Mouse (Mus musculus) ES-Bruce4 (cell line): ENCODE measurements around the gene Dus2. TPM values are rescaled to one million over a fixed set of nuclear protein-coding genes. Genes with fewer than 3 reads are reported as not detected.
"Not testable (repeated sequence)": the region's sequence is repeated elsewhere in the genome, so short reads cannot be mapped to it uniquely, and the experiment has no call there.

ENCODE experiments used
- H3K27ac ChIP-seq: 2 replicates; pipeline ENCODE4 v1.5.1; 2012; ENCODE audit warnings: low read length, inconsistent platforms; ENCODE audit not compliant: insufficient read depth
- H3K27me3 ChIP-seq: 2 replicates; pipeline ENCODE4 v1.6.1; 2012; ENCODE audit warnings: mild to moderate bottlenecking, low read length, inconsistent platforms; ENCODE audit not compliant: control insufficient read depth, poor library complexity, insufficient read depth, severe bottlenecking
- H3K36me3 ChIP-seq: 2 replicates; pipeline ENCODE4 v1.6.1; 2012; ENCODE audit warnings: inconsistent platforms, mild to moderate bottlenecking, low read length, moderate library complexity; ENCODE audit not compliant: control insufficient read depth, poor library complexity, insufficient read depth, severe bottlenecking
- H3K4me1 ChIP-seq: one replicate; pipeline ENCODE4 v1.8.1; 2011; ENCODE audit warnings: low read length; ENCODE audit not compliant: control insufficient read depth, insufficient read depth
- H3K4me3 ChIP-seq: 2 replicates; pipeline ENCODE4 v1.5.1; 2011; ENCODE audit warnings: low read depth, mild to moderate bottlenecking, low read length
- H3K9ac ChIP-seq: 2 replicates; pipeline ENCODE4 v1.6.1; 2012; ENCODE audit warnings: low read depth, mild to moderate bottlenecking, inconsistent platforms; ENCODE audit not compliant: poor library complexity, severe bottlenecking
- H3K9me3 ChIP-seq: replicated peaks from 2 replicates; pipeline ENCODE4 v1.6.1; 2012; ENCODE audit warnings: mild to moderate bottlenecking, low read length, inconsistent platforms; ENCODE audit not compliant: control insufficient read depth, poor library complexity, insufficient read depth, severe bottlenecking
- CTCF ChIP-seq: IDR thresholded peaks from one replicate; pipeline ENCODE4 v1.8.1; 2011; ENCODE audit warnings: low read depth, low read length
- EP300 ChIP-seq: IDR thresholded peaks from 2 replicates; pipeline ENCODE4 v1.6.1; 2011; ENCODE audit warnings: low read depth, low read length; ENCODE audit not compliant: insufficient read depth
- POLR2A ChIP-seq: IDR thresholded peaks from one replicate; pipeline ENCODE4 v1.8.1; 2011; ENCODE audit warnings: low read length; ENCODE audit not compliant: insufficient read depth
- polyA plus RNA-seq: library from polyadenylated mRNA; stranded (reverse); fragments of >200 nt; gene quantifications from 2 replicates; pipeline ENCODE4 v1.2.4, GENCODE M21; 2011; ENCODE audit warnings: low read depth; ENCODE audit not compliant: missing spikeins, insufficient read depth, insufficient read length

Gene Dus2
- polyA plus RNA-seq, 1 experiment, result 19.3 TPM

DNA sequence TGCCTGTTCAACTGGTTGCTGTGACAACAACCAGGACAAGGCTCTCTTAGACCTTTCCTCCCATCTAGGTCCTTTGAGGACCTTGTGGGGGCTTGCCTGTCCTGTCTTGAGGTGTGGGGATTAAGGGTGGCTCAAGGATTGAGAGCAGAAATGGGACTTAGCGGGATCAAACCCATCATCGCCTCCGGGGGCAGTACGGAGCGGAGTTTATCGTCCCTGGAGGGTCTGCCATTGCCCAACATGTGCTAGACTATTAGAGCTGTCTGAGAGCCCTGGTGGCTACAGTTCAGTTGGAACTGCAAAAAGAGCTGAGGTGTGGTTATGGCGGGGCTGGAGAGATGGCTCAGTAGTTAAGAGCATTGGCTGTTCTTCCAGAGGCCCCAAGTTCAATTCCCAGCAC, 15.8 kb upstream of the Dus2 start:
- TF ChIP-seq EP300, result no peak
- TF ChIP-seq CTCF, result peak; percentile 42
- TF ChIP-seq POLR2A, result no peak
- Histone ChIP-seq H3K36me3 (no peaks in the 10 kb centered on the region; the same call in 1 of the 2 replicates), H3K9ac (no peak overlapping the region), H3K9me3 (peaks cover 6% of the 10 kb centered on the region; the same call in 1 of the 2 replicates), H3K4me1 (peaks cover 9% of the 10 kb centered on the region), H3K4me3 (no peak overlapping the region), H3K27ac (no peak overlapping the region), H3K27me3 (no peaks in the 10 kb centered on the region)

DNA sequence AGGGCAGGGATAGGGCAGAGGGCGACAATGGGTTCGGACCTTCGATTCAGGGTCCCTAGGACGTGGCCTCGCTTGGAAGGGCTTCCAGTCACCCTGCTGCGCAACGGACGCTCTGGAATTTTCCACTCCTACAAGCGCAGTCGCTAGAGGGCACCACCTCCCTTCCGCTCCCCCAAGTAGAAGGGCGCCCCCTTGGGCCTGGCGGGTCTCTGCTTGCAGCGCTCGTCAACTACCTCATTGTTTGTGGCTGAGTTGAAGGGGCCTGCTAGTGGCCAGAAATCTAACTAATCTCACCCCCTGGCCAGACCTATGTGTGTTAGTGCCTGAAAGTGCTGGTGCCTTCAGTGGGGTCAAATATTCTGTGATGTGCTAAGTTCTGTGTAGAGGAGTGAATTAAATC, 11.8 kb upstream of the Dus2 start, which contains the start of gene Dpep3:
Gene Dpep3 (minus strand): TSS at position 105 of the 400 bp plus-strand sequence.
- TF ChIP-seq EP300, result 0 out of 2 replicates have a peak, but pooled peaks have one; percentile 7
- TF ChIP-seq CTCF, result peak; percentile 66
- no peak for TF ChIP-seq POLR2A
- Histone ChIP-seq H3K4me3 (no peak within 1 kb of the TSS), H3K4me1 (peaks cover 8% of the 10 kb centered on the region)

DNA sequence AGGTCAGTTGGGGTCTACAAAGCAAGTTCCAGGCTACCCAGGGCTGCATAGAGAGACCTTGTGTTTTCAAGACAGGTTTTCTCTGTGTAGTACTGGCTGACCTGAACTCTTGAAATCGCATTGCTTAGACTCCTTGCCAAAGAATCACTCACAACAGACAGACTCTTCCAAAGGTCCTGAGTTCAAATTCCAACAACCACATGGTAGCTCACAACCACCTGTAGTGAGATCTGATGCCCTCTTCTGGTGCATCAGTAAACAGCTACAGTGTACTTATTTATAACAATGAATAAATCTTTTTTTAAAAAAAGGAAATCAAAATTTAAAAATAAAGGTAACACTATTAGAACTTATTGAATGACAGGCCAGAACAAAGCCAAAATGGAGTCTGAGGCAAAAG, 10.0 kb upstream of the Dus2 start:
- H3K9ac ChIP-seq, result no peak overlapping the region
- no peaks in the 10 kb centered on the region for H3K27me3 ChIP-seq
- H3K4me3 ChIP-seq, result no peak overlapping the region
- H3K27ac ChIP-seq, result no peak overlapping the region
- peaks cover 6% of the 10 kb centered on the region; the same call in 1 of the 2 replicates for H3K9me3 ChIP-seq
- no peak for TF ChIP-seq CTCF
- no peak for TF ChIP-seq EP300
- no peak for TF ChIP-seq POLR2A
- H3K36me3 ChIP-seq, result no peaks in the 10 kb centered on the region
- H3K4me1 ChIP-seq, result no peaks in the 10 kb centered on the region

More for the DNA sequence above, 11.8 kb upstream of the Dus2 start, which contains the start of gene Dpep3:
- Histone ChIP-seq H3K27me3 (no peaks in the 10 kb centered on the region), H3K27ac (no peak within 1 kb of the TSS), H3K36me3 (no peaks in the 10 kb centered on the region; the same call in 1 of the 2 replicates), H3K9ac (no peak within 1 kb of the TSS), H3K9me3 (peaks cover 6% of the 10 kb centered on the region; the same call in 1 of the 2 replicates)

DNA sequence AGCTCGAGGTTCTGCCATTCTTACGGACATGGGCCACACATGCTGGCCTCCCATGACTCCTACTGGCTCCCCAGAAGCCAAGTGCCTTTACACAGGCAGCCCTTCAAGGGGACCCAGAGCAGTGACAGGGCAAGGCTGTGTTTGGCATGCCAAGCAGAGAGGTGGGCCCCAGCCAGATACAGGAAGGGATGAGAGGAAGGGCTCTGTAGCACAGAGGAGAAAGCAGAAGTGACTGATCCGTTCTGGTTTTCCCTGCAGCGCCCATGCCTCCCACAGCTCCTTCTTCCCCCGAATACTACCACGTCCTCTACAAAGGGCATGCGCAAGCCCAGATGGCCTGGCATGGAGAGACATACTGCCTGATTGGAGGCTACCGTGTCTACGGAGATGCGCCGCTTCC, 7.7 kb upstream of the Dus2 start:
- not testable (repeated sequence) for H3K9me3 ChIP-seq, H3K4me3 ChIP-seq

DNA sequence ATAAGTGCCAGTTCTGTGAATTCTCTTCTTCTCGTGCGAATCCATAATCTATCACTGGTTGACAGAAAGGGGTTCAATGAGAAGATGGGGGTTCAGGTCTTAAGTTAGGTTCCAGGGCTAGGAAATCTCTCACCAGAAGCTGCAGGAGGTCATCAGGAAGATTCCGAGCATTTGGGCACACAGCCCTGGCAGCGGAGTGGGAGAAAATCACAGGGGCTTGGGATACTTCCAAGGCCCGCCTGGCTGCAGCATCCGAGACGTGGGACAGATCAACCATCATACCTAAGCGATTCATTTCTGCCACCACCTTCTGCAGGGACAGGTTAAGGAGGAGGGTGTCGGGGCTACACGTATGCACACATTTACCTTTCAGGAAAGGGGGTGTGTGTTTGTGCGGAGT, 2.6 kb upstream of the Dus2 start:
- Histone ChIP-seq H3K4me3 (no peak overlapping the region), H3K27ac (no peak overlapping the region), H3K27me3 (no peaks in the 10 kb centered on the region), H3K9ac (no peak overlapping the region), H3K9me3 (no peaks in the 10 kb centered on the region), H3K4me1 (no peaks in the 10 kb centered on the region), H3K36me3 (no peaks in the 10 kb centered on the region)
- TF ChIP-seq CTCF (no peak), EP300 (no peak), POLR2A (no peak)

More for the DNA sequence above, 7.7 kb upstream of the Dus2 start:
- not testable (repeated sequence) for H3K27ac ChIP-seq, H3K36me3 ChIP-seq, H3K4me1 ChIP-seq, H3K27me3 ChIP-seq, H3K9ac ChIP-seq

DNA sequence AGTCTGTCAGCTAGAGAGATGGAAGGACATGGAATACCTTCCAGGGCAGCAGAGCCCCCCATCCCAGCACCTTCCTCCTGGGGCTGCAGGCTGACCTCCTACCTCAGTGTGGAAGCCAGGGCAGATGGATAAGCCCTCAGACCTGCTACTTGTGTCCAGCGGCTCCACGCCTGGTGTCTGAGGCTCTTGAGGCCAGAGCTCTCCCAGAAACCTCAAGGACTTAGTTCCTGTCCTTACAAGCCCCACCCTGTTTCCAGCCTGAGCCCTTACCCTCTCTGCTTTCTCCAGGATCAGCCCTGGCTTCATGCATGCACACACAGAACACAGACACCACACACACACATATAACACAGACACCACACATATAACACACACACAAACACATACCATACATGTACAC, 409 bp downstream of the Dus2 start:
- H3K27me3 ChIP-seq, result no peaks in the 10 kb centered on the region
- H3K9ac ChIP-seq, result no peak overlapping the region
- H3K36me3 ChIP-seq, result no peaks in the 10 kb centered on the region
- no peak overlapping the region for H3K4me3 ChIP-seq
- TF ChIP-seq POLR2A (no peak), CTCF (no peak), EP300 (no peak)
- H3K9me3 ChIP-seq, result no peaks in the 10 kb centered on the region
- no peak overlapping the region for H3K27ac ChIP-seq
- H3K4me1 ChIP-seq, result no peaks in the 10 kb centered on the region
